In genomic region chr4:130357946-130358345, GRCm38 (mm10) we compare ENCODE assay signal across 2 mouse cellular contexts.
TF ChIP-seq lines count a peak whose summit lies in the region.

No protein-coding gene starts in this region.

TF ChIP-seq in CH12.LX, 34 proteins besides CTCF, POLR2A, EP300 and RAD21:
- TF ChIP-seq USF1 (IDR thresholded peaks at IDR 0.05; ENCODE audit: low read depth, low read length) (no peak), ZMIZ1 (IDR thresholded peaks at IDR 0.05; ENCODE audit: low read depth, low read length) (no peak), MYC (IDR thresholded peaks at IDR 0.05; ENCODE audit: low read depth, low read length) (no peak), USF2 (conservative IDR thresholded peaks at IDR 0.05; ENCODE audit: low read depth, low read length) (no peak), UBTF (IDR thresholded peaks at IDR 0.05; ENCODE audit: low read depth, low read length) (no peak)

TF ChIP-seq in MEL, 35 proteins besides CTCF, POLR2A, EP300 and RAD21:
- no peak for TF ChIP-seq ZKSCAN1 (IDR thresholded peaks at IDR 0.05; ENCODE audit: low read depth, low read length)
- TF ChIP-seq USF1 (IDR thresholded peaks at IDR 0.05; ENCODE audit: low read depth, low read length): no peak
- no peak for TF ChIP-seq ZNF384 (IDR thresholded peaks at IDR 0.05; ENCODE audit: low read depth, low read length)
- no peak for TF ChIP-seq MYC (IDR thresholded peaks at IDR 0.05; ENCODE audit: low read depth, low read length)
- TF ChIP-seq NRF1 (IDR thresholded peaks at IDR 0.05; ENCODE audit: insufficient read depth, low read depth, low read length, poor library complexity, severe bottlenecking): no peak
- TF ChIP-seq E2F4 (IDR thresholded peaks at IDR 0.05; ENCODE audit: borderline replicate concordance, low read depth, low read length): no peak
- no peak for TF ChIP-seq BHLHE40 (IDR thresholded peaks at IDR 0.05; ENCODE audit: borderline replicate concordance, low read depth, low read length)
- TF ChIP-seq UBTF (IDR thresholded peaks at IDR 0.05; ENCODE audit: borderline replicate concordance, insufficient read depth, low read depth, low read length): no peak
- TF ChIP-seq MXI1 (IDR thresholded peaks at IDR 0.05; ENCODE audit: low read depth, low read length): no peak
- TF ChIP-seq ZMIZ1 (IDR thresholded peaks at IDR 0.05; ENCODE audit: low read depth, low read length): no peak
- TF ChIP-seq GABPA (IDR thresholded peaks at IDR 0.05; ENCODE audit: low read depth, low read length): no peak
